Mouse (Mus musculus) testis, adult 2 months (tissue): Measurements from ENCODE around the gene Trp53bp1. TPM values are rescaled to one million over a fixed set of nuclear protein-coding genes. Genes with fewer than 3 reads are reported as not detected.

Experiments
- H3K27ac ChIP-seq: fragments of 200-500 bp; 2 replicates; pipeline ENCODE4 v1.5.1; 2012; ENCODE audit warnings: low read depth, low read length; ENCODE audit not compliant: control insufficient read depth, insufficient read depth
- H3K27me3 ChIP-seq: fragments of 200-500 bp; 2 replicates; pipeline ENCODE4 v1.6.1; 2012; ENCODE audit warnings: mild to moderate bottlenecking, low read length, moderate library complexity; ENCODE audit not compliant: control insufficient read depth, insufficient read depth
- H3K36me3 ChIP-seq: fragments of 200-500 bp; 2 replicates; pipeline ENCODE4 v1.6.1; 2012; ENCODE audit warnings: mild to moderate bottlenecking, low read length; ENCODE audit not compliant: control insufficient read depth, insufficient read depth
- H3K4me1 ChIP-seq: fragments of 200-500 bp; 2 replicates; pipeline ENCODE4 v1.6.1; 2012; ENCODE audit warnings: low read length; ENCODE audit not compliant: control insufficient read depth, insufficient read depth
- H3K4me3 ChIP-seq: fragments of 200-500 bp; 2 replicates; pipeline ENCODE4 v1.5.1; 2012; ENCODE audit warnings: low read depth, mild to moderate bottlenecking, low read length, moderate library complexity, mixed read lengths; ENCODE audit not compliant: control insufficient read depth
- CTCF ChIP-seq: fragments of 200-500 bp; IDR thresholded peaks from 2 replicates; pipeline ENCODE4 v1.5.1; 2012; ENCODE audit warnings: low read depth, mild to moderate bottlenecking, inconsistent platforms, low read length, moderate library complexity; ENCODE audit not compliant: control insufficient read depth, insufficient read depth, insufficient replicate concordance
- POLR2A ChIP-seq: fragments of 200-500 bp; IDR thresholded peaks from 2 replicates; pipeline ENCODE4 v1.6.1; 2012; ENCODE audit warnings: low read depth, mild to moderate bottlenecking, inconsistent platforms, low read length, moderate library complexity; ENCODE audit not compliant: control insufficient read depth
- polyA plus RNA-seq: library from polyadenylated mRNA; depleted of rRNA; stranded (reverse); fragments of >200 nt; gene quantifications from 2 replicates; pipeline ENCODE4 v1.2.3, GENCODE M21; 2012

The Trp53bp1 gene
- polyA plus RNA-seq, 1 experiment, result 58.2 TPM

DNA sequence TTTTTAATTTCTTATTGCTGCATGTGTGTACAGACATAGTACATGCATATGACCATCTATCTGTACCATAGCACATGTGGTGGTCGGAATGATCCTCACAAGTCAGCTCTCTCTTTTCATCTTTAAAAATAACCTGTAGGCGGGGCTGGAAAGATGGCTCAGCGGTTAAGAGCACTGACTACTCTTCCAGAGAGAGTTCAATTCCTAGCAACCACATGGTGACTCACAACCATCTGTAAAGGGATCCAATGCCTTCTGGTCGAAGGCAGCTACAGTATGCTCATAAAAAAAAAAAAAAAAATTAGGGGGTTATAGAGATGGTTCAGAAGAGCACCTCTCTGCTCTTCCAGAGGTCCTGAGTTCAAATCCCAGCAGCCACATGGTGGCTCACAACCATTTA, 31.8 kb downstream of the Trp53bp1 start:
- TF ChIP-seq POLR2A (no peak), CTCF (no peak)
- Histone ChIP-seq H3K4me3 (no peak overlapping the region), H3K36me3 (peaks cover 7% of the 10 kb centered on the region), H3K4me1 (no peaks in the 10 kb centered on the region), H3K27me3 (no peaks in the 10 kb centered on the region), H3K27ac (no peak overlapping the region)

DNA sequence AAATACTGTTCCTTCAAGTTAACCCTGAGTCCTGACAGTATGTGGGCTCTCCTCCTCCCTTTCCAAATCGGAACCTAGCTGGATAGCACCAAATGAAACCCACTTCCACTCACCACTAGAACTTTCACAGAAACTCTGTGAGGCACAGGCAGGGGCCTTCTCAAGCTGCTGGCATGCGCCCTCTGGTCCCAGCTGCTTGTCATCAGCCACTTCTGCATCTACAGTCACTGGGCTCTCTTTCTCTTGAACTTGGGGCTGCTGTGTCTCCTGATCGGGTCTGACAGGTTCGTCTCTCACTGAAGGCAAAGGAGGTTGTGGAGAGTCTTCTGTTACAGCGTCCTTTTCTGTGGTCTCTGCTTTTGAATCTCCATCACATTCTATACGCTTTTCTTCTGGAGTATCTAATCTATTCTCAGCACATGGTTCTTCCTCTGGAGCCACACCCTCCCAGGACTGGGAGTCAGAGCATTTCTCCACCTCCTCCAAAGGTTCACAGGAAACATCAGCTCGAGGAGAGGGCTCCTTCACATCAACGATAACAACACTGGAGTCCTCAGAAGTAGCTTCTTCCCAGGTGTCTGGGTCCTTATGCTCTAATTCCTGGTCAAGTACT, 35.6 kb downstream of the Trp53bp1 start:
- Histone ChIP-seq H3K4me3 (no peak overlapping the region), H3K36me3 (peaks cover 8% of the 10 kb centered on the region), H3K27ac (no peak overlapping the region), H3K4me1 (no peaks in the 10 kb centered on the region), H3K27me3 (no peaks in the 10 kb centered on the region)
- no peak for TF ChIP-seq CTCF
- no peak for TF ChIP-seq POLR2A

DNA sequence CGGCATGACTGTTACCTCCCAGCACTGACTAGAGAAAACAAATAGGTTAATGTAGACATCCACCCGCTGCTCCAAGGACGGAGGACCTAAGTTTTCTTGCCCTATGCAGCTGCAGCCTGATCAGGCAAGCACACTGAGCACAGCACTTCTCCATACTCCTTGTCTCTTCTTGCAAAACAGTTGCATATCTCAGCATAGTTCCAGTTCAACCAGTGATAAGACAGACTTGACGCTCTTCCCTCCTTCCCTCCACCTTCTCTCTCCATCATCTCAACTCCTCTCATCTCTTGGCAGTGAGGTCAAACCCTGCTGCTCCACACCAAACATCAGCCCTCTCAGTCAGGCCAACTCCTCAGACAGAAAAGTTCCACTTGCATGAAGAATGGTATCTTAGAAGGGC, 43.1 kb downstream of the Trp53bp1 start:
- TF ChIP-seq POLR2A (no peak), CTCF (no peak)
- H3K27me3 ChIP-seq, result no peaks in the 10 kb centered on the region
- H3K4me1 ChIP-seq, result no peaks in the 10 kb centered on the region
- peaks cover 3% of the 10 kb centered on the region for H3K36me3 ChIP-seq
- H3K4me3 ChIP-seq, result no peak overlapping the region
- H3K27ac ChIP-seq, result no peak overlapping the region

DNA sequence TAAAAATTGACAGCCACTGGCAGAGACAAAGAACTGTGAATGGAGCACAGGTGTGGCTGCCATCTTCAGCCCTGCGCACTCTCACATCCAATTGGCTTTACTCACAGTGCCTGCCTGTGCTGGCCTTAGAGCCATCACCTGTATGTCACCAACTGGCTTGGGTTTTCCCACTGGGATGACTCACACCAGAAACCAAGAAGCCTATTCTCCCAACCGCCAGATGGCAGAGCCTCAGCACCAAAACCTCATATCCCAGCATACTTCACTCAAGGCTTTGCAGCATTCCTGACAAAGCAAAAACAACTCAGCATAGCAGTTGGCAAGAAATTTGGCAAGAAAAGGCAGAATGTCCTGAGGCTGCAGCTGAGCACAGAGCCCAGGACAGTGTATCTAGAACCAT, 48.2 kb downstream of the Trp53bp1 start:
- H3K36me3 ChIP-seq, result peaks cover 1% of the 10 kb centered on the region; the same call in 1 of the 2 replicates
- TF ChIP-seq POLR2A (no peak), CTCF (no peak)

DNA sequence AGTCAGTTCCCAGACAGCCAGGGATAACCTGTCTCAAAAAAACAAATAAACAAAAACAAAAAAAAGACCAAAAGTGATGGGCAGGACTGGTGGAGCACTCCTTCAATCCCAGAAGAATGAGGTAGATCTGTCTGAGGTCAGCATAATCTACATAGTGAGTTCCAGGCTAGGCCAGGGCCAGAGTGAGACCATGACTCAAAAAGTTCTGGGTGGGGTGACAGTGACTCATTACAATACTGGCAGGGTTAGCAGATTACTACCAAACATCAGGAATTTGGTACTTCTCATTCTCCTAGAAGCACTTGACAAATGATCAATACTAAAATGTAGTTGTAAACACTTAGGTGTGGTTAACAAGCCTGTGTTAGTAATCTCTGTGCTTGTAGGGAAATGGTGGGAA, 51.2 kb downstream of the Trp53bp1 start:
- Histone ChIP-seq H3K4me1 (no peaks in the 10 kb centered on the region), H3K4me3 (no peak overlapping the region), H3K27ac (no peak overlapping the region), H3K27me3 (no peaks in the 10 kb centered on the region), H3K36me3 (peaks cover 2% of the 10 kb centered on the region)
- no peak for TF ChIP-seq CTCF
- TF ChIP-seq POLR2A, result no peak

More for the DNA sequence above, 48.2 kb downstream of the Trp53bp1 start:
- H3K27ac ChIP-seq, result no peak overlapping the region
- H3K4me3 ChIP-seq, result no peak overlapping the region
- H3K4me1 ChIP-seq, result no peaks in the 10 kb centered on the region
- H3K27me3 ChIP-seq, result no peaks in the 10 kb centered on the region

DNA sequence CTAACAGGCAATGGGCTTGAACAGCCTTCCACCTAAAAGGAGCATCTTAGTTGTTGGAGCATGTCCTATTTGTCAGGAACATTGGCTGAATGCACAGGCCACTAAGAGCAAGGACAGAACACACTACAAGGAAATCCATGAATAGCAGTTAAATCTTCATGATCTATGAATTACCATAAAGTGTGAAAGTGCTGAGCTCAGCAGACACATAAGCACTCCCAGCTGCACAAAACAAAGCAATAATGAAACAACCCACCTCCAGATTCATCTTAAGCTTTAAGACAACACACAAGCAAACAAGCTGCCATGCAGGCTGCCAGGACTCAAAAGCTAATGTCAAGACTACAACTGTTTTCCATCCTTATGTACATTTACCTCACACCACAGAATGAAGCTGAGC, 52.0 kb downstream of the Trp53bp1 start:
- no peaks in the 10 kb centered on the region for H3K4me1 ChIP-seq
- H3K4me3 ChIP-seq, result no peak overlapping the region
- peaks cover 2% of the 10 kb centered on the region for H3K36me3 ChIP-seq
- TF ChIP-seq POLR2A (no peak), CTCF (no peak)
- H3K27me3 ChIP-seq, result no peaks in the 10 kb centered on the region
- no peak overlapping the region for H3K27ac ChIP-seq

DNA sequence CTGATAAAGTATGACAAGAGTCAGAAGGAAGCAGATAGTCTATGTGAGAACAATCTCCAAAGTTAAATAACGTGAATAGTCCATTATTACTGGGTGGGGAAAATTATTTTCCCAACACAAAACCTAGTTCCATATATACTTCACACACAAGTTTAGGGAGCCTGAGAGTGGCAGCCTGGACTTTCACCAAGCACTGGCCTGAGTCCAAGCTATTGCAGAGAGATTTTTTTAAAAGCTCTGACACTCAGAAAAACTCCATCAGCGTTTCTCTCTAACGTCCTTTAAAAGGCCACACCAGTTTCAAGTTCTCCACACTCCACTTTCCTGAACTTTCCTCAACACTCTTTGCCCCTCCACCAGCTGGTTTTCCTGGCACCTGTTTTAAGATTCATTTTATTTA, 56.7 kb downstream of the Trp53bp1 start:
- Histone ChIP-seq H3K27ac (no peak overlapping the region), H3K27me3 (no peaks in the 10 kb centered on the region), H3K4me3 (no peak overlapping the region), H3K36me3 (peaks cover 2% of the 10 kb centered on the region), H3K4me1 (no peaks in the 10 kb centered on the region)
- TF ChIP-seq POLR2A, result no peak
- no peak for TF ChIP-seq CTCF
